Mouse (Mus musculus): ENCODE results near the gene Vmn2r41.
A peak's percentile ranks its signal among the peaks of the same experiment; 100 is the strongest.
"Not testable (repeated sequence)": the region's sequence is repeated elsewhere in the genome, so short reads cannot be mapped to it uniquely, and the experiment has no call there.

Gene Vmn2r41

DNA sequence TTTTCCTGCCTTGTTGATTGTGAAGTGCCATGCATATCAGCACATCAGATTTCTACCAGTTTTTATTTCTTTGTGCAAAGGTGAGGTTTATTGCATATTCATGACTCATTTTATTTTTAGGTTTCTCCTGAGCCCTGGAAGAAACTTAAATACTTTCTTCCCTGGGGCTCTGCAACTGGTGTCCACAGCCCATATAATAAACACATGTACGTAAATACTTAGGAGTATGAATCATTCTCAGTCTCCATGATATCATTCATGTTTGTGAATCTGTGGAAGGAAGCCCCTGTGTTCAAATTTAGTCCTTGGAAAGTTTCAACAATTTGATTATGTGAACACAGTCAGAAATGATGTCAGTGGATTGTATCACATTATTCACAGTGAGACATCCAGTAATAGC, at the start of gene Vmn2r41:
Gene Vmn2r41, minus strand, starts transcription at position 101 of the 400 bp plus-strand sequence.
- not testable (repeated sequence) for DNase-seq (ENCODE audit: inconsistent age in 2 of 2, low spot score in 1 of 2)

DNA sequence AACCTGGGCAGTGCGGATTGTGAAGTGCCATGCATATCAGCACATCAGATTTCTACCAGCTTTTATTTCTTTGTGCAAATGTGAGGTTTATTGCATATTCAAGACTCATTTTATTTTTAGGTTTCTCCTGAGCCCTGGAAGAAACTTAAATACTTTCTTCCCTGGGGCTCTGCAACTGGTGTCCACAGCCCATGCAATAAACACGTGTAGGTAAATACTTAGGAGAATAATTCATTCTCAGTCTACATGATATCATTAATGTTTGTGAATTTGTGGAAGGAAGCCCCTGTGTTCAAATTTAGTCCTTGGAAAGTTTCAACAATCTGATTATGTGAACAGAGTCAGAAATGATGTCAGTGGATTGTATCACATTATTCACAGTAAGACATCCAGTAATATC, 38.8 kb upstream of the Vmn2r41 start, which contains the start of gene Vmn2r42:
Gene Vmn2r42, minus strand, starts transcription at position 101 of the 400 bp plus-strand sequence.
- DNase-seq (ENCODE audit: inconsistent age in 2 of 2, low spot score in 1 of 2) = not testable (repeated sequence)

DNA sequence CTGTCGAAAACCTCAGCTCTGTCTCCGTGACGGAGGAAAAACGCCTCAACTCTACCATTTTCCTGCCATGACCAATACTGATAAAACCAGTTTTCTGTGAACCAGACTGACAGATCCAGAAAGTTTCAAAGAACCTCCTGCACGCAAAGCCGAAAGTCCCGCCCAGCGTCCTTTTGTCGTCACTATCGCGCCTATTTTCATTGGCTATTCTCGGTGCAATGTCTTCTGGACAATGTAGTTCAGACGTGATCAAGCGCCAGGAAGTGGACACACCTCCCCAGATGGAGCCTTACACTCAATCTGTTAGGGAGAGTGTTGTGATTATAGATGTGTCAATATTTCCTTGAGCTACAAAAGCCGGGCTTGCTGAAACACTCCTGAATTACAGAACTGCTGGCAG, 68.6 kb downstream of the Vmn2r41 start:
- DNase-seq (ENCODE audit: inconsistent age in 2 of 2, low spot score in 1 of 2) = peak; percentile 40 to 79
